Comparison of ENCODE assay signal across 8 mouse cellular contexts in genomic region chr3:54736101-54736927, GRCm38 (mm10). TPM values are rescaled to one million over a fixed set of nuclear protein-coding genes. Genes with fewer than 3 reads are reported as not detected.
A peak's percentile ranks its signal among the peaks of the same experiment; 100 is the strongest.
DNase-seq lines count a peak whose midpoint lies in the region; ATAC-seq and TF ChIP-seq lines count a peak whose summit lies in the region.

No protein-coding gene starts in this region.

- H3K4me1 ChIP-seq in MEL (ENCODE audit: control insufficient read depth in 1 of 2, insufficient read depth in 2 of 2, low read length in 2 of 2) = peaks cover 11 to 14% of the 10 kb centered on the region in 2 experiments
- H3K4me1 ChIP-seq in embryonic facial prominence, embryonic 11.5 days (ENCODE audit: control insufficient read depth, insufficient read depth, low read length) = no peaks in the 10 kb centered on the region; the same call in 1 of the 2 replicates
- peaks cover 22% of the 10 kb centered on the region for H3K4me1 ChIP-seq in hindbrain, embryonic 13.5 days (replicated peaks)
- peaks cover 37% of the 10 kb centered on the region for H3K4me1 ChIP-seq in liver, embryonic 12.5 days
- peaks cover 2% of the 10 kb centered on the region; the same call in 1 of the 2 replicates for H3K4me1 ChIP-seq in small intestine, adult 2 months (ENCODE audit: control insufficient read depth, insufficient read depth, insufficient read length, low read length)

- peak overlapping the region; percentile 88 to 99 for H3K4me3 ChIP-seq in MEL (ENCODE audit: control insufficient read depth in 1 of 2, insufficient read depth in 1 of 2, low read depth in 2 of 2, low read length in 2 of 2)
- peak overlapping the region; percentile 90 for H3K4me3 ChIP-seq in embryonic facial prominence, embryonic 11.5 days (ENCODE audit: low read depth, low read length)
- peak overlapping the region; percentile 82 for H3K4me3 ChIP-seq in hindbrain, embryonic 13.5 days
- H3K4me3 ChIP-seq in liver, embryonic 12.5 days = peak overlapping the region; percentile 92
- H3K4me3 ChIP-seq in small intestine, adult 2 months (ENCODE audit: low read depth, low read length) = peak overlapping the region; percentile 80

- no peak for TF ChIP-seq CTCF in MEL (IDR thresholded peaks at IDR 0.05 in 2 of 3, conservative IDR thresholded peaks at IDR 0.05 in 1 of 3; ENCODE audit: control insufficient read depth in 1 of 3, insufficient read depth in 1 of 3, low read depth in 2 of 3, low read length in 3 of 3, poor library complexity in 1 of 3, severe bottlenecking in 1 of 3)
- no peak for TF ChIP-seq CTCF in small intestine, adult 2 months (IDR thresholded peaks at IDR 0.05; ENCODE audit: extremely low read depth, insufficient read length, insufficient replicate concordance, low read depth, low read length)

- TF ChIP-seq RAD21 in MEL (IDR thresholded peaks at IDR 0.05; ENCODE audit: low read depth, low read length) = no peak

- TF ChIP-seq POLR2A in MEL (IDR thresholded peaks at IDR 0.05; ENCODE audit: control insufficient read depth in 1 of 2, insufficient read depth in 1 of 2, low read depth in 1 of 2, low read length in 2 of 2, poor library complexity in 1 of 2) = peak in 1 of 2 experiments; percentile 57; a peak in 1 of 4 replicates
- no peak for TF ChIP-seq POLR2A in small intestine, adult 2 months (IDR thresholded peaks at IDR 0.05; ENCODE audit: low read depth, low read length)

- 55% methylated on average over 18 of the region's 18 CpGs for WGBS in embryonic facial prominence, embryonic 11.5 days
- 58% methylated on average over 18 of the region's 18 CpGs for WGBS in hindbrain, embryonic 13.5 days
- WGBS in liver, embryonic 12.5 days (ENCODE audit: insufficient replicate concordance) = 45% methylated on average over 18 of the region's 18 CpGs
- 39% methylated on average over 18 of the region's 18 CpGs for WGBS in small intestine, adult 2 months

- H3K27ac ChIP-seq in MEL (ENCODE audit: control insufficient read depth, low read depth, low read length) = peak overlapping the region; percentile 89; the same call in 1 of the 2 replicates
- peak overlapping the region; percentile 87; the same call in 1 of the 2 replicates for H3K27ac ChIP-seq in embryonic facial prominence, embryonic 11.5 days (replicated peaks; ENCODE audit: low read depth, low read length)
- peak overlapping the region; percentile 99 for H3K27ac ChIP-seq in hindbrain, embryonic 13.5 days
- peak overlapping the region; percentile 99 for H3K27ac ChIP-seq in liver, embryonic 12.5 days
- peak overlapping the region; percentile 70; the same call in 1 of the 2 replicates for H3K27ac ChIP-seq in small intestine, adult 2 months (ENCODE audit: insufficient read depth, low read depth, low read length)

- no peak for TF ChIP-seq EP300 in MEL (IDR thresholded peaks at IDR 0.05; ENCODE audit: low read depth in 1 of 2, low read length in 2 of 2)

- ATAC-seq in embryonic facial prominence, embryonic 11.5 days (replicated peaks; ENCODE audit: insufficient number of reproducible peaks, low FRiP score, low TSS enrichment, low read depth) = no peak
- ATAC-seq in hindbrain, embryonic 13.5 days (ENCODE audit: low FRiP score) = no peak
- ATAC-seq in liver, embryonic 12.5 days = no peak

- DNase-seq in layer of hippocampus, postnatal 14 days (ENCODE audit: low spot score in 2 of 2) = peak; percentile 22 to 24
- no peak for DNase-seq in layer of hippocampus, adult 18-20 months (ENCODE audit: low spot score in 2 of 2)
- peak; percentile 71 for DNase-seq in MEL (ENCODE audit: low read depth, low spot score)
- DNase-seq in embryonic facial prominence, embryonic 11.5 days (ENCODE audit: low spot score) = peak; percentile 24
- DNase-seq in testis, postnatal 10 days (ENCODE audit: low spot score) = no peak

- H3K9ac ChIP-seq in MEL (ENCODE audit: control insufficient read depth, low read depth, low read length, poor library complexity, severe bottlenecking) = peak overlapping the region; percentile 91
- peak overlapping the region; percentile 94 for H3K9ac ChIP-seq in embryonic facial prominence, embryonic 11.5 days (replicated peaks; ENCODE audit: low read length)
- H3K9ac ChIP-seq in hindbrain, embryonic 13.5 days = peak overlapping the region; percentile 95
- peak overlapping the region; percentile 88 for H3K9ac ChIP-seq in liver, embryonic 12.5 days

- H3K4me2 ChIP-seq in embryonic facial prominence, embryonic 11.5 days (ENCODE audit: low read depth, low read length) = peak overlapping the region; percentile 84
- peak overlapping the region; percentile 85 for H3K4me2 ChIP-seq in hindbrain, embryonic 13.5 days
- H3K4me2 ChIP-seq in liver, embryonic 12.5 days = peak overlapping the region; percentile 92

- H3K27me3 ChIP-seq in MEL (ENCODE audit: control insufficient read depth in 1 of 2, insufficient read depth in 2 of 2, low read length in 2 of 2) = no peaks in the 10 kb centered on the region
- H3K27me3 ChIP-seq in embryonic facial prominence, embryonic 11.5 days (ENCODE audit: control insufficient read depth, insufficient read depth, low read length) = no peaks in the 10 kb centered on the region
- no peaks in the 10 kb centered on the region for H3K27me3 ChIP-seq in hindbrain, embryonic 13.5 days
- H3K27me3 ChIP-seq in liver, embryonic 12.5 days (replicated peaks) = no peaks in the 10 kb centered on the region
- H3K27me3 ChIP-seq in small intestine, adult 2 months (ENCODE audit: control insufficient read depth, insufficient read depth, low read length) = no peaks in the 10 kb centered on the region

- no peaks in the 10 kb centered on the region for H3K9me3 ChIP-seq in MEL (replicated peaks; ENCODE audit: insufficient read depth, low read length)
- no peaks in the 10 kb centered on the region for H3K9me3 ChIP-seq in embryonic facial prominence, embryonic 11.5 days (replicated peaks; ENCODE audit: control insufficient read depth, low read length)
- no peaks in the 10 kb centered on the region for H3K9me3 ChIP-seq in hindbrain, embryonic 13.5 days
- H3K9me3 ChIP-seq in liver, embryonic 12.5 days (replicated peaks) = no peaks in the 10 kb centered on the region

- H3K79me2 ChIP-seq in MEL (ENCODE audit: control insufficient read depth, insufficient read depth, low read length, poor library complexity) = peaks cover 36% of the 10 kb centered on the region

- peaks cover 16 to 30% of the 10 kb centered on the region in 2 experiments for H3K36me3 ChIP-seq in MEL (ENCODE audit: control insufficient read depth in 1 of 2, insufficient read depth in 2 of 2, low read length in 2 of 2)
- H3K36me3 ChIP-seq in embryonic facial prominence, embryonic 11.5 days (replicated peaks; ENCODE audit: control insufficient read depth, insufficient read depth, low read depth, low read length) = peaks cover under 1% of the 10 kb centered on the region; the same call in 1 of the 2 replicates
- H3K36me3 ChIP-seq in hindbrain, embryonic 13.5 days = peaks cover 36% of the 10 kb centered on the region
- peaks cover 58% of the 10 kb centered on the region for H3K36me3 ChIP-seq in liver, embryonic 12.5 days
- H3K36me3 ChIP-seq in small intestine, adult 2 months (ENCODE audit: control insufficient read depth, insufficient read depth, low read length) = peaks cover 13% of the 10 kb centered on the region

RNA-seq across cellular contexts. Expression of gene Alg5, which starts 1.0 kb away (rescaled TPM):
- total RNA-seq in layer of hippocampus, postnatal 14 days (2021) = 10 to 100 TPM; 23.1 to 23.4 TPM
- total RNA-seq in layer of hippocampus, adult 18-20 months (2021) = 10 to 100 TPM; 19.9 to 23.1 TPM
- 42.8 and 44.0 TPM in 2 replicates for total RNA-seq in MEL (2012; rRNA removed)
- polyA plus RNA-seq in MEL (2012; ENCODE audit: insufficient read depth in 1 of 2, insufficient read length in 2 of 2, low read depth in 1 of 2, low replicate concordance in 2 of 2, missing spikeins in 1 of 2) = 10 to 100 TPM in 1 of 2 experiments, not detected in 1; 34.8 TPM
- 45.9 and 46.1 TPM in 2 replicates for polyA plus RNA-seq in embryonic facial prominence, embryonic 11.5 days (2014; fragmentation: Nextera tagmentation; extraction: Ambion mirVana)
- 48.0 and 48.2 TPM in 2 replicates for polyA plus RNA-seq in hindbrain, embryonic 13.5 days (2015; fragmentation: Nextera tagmentation; extraction: Ambion mirVana)
- polyA plus RNA-seq in liver, embryonic 12.5 days (2016; fragmentation: Nextera tagmentation; extraction: Ambion mirVana) = 31.2 and 33.7 TPM in 2 replicates
- 5.3 and 9.5 TPM in 2 replicates for polyA plus RNA-seq in small intestine, adult 2 months (2012; rRNA removed)

RNA-seq across cellular contexts. Expression of gene Exosc8, which starts 1.1 kb away (rescaled TPM):
- total RNA-seq in layer of hippocampus, postnatal 14 days (2021) = 10 to 100 TPM; 24.7 to 28.0 TPM
- total RNA-seq in layer of hippocampus, adult 18-20 months (2021) = 10 to 100 TPM; 26.9 to 32.9 TPM
- total RNA-seq in MEL (2012; rRNA removed) = 227 and 231 TPM in 2 replicates
- 100 to 1,000 TPM in 1 of 2 experiments, not detected in 1; 361 TPM for polyA plus RNA-seq in MEL (2012; ENCODE audit: insufficient read depth in 1 of 2, insufficient read length in 2 of 2, low read depth in 1 of 2, low replicate concordance in 2 of 2, missing spikeins in 1 of 2)
- 165 and 176 TPM in 2 replicates for polyA plus RNA-seq in embryonic facial prominence, embryonic 11.5 days (2014; fragmentation: Nextera tagmentation; extraction: Ambion mirVana)
- 74.1 and 80.1 TPM in 2 replicates for polyA plus RNA-seq in hindbrain, embryonic 13.5 days (2015; fragmentation: Nextera tagmentation; extraction: Ambion mirVana)
- polyA plus RNA-seq in liver, embryonic 12.5 days (2016; fragmentation: Nextera tagmentation; extraction: Ambion mirVana) = 124 and 125 TPM in 2 replicates
- 4.5 and 8.5 TPM in 2 replicates for polyA plus RNA-seq in small intestine, adult 2 months (2012; rRNA removed)

RNA-seq across cellular contexts. Expression of gene Smad9, which starts 19.1 kb away (rescaled TPM):
- 1 to 10 TPM; 5.4 to 5.7 TPM for total RNA-seq in layer of hippocampus, postnatal 14 days (2021)
- total RNA-seq in layer of hippocampus, adult 18-20 months (2021) = 1 to 10 TPM; 7.4 to 8.8 TPM
- 0.07 TPM in 1 of 2 replicates, not detected in the other for total RNA-seq in MEL (2012; rRNA removed)
- polyA plus RNA-seq in MEL (2012; ENCODE audit: insufficient read depth in 1 of 2, insufficient read length in 2 of 2, low read depth in 1 of 2, low replicate concordance in 2 of 2, missing spikeins in 1 of 2) = under 1 TPM in 1 of 2 experiments, not detected in 1; 0.01 TPM
- 1.2 TPM in 2 replicates for polyA plus RNA-seq in embryonic facial prominence, embryonic 11.5 days (2014; fragmentation: Nextera tagmentation; extraction: Ambion mirVana)
- polyA plus RNA-seq in hindbrain, embryonic 13.5 days (2015; fragmentation: Nextera tagmentation; extraction: Ambion mirVana) = 0.31 and 0.48 TPM in 2 replicates
- 0.18 and 0.19 TPM in 2 replicates for polyA plus RNA-seq in liver, embryonic 12.5 days (2016; fragmentation: Nextera tagmentation; extraction: Ambion mirVana)
- 1.1 and 1.3 TPM in 2 replicates for polyA plus RNA-seq in small intestine, adult 2 months (2012; rRNA removed)

RNA-seq across cellular contexts. Expression of gene Gm21958, which starts 22.2 kb away (rescaled TPM):
- total RNA-seq in layer of hippocampus, postnatal 14 days (2021) = not detected
- total RNA-seq in layer of hippocampus, adult 18-20 months (2021) = not detected
- not detected in 2 replicates for total RNA-seq in MEL (2012; rRNA removed)
- polyA plus RNA-seq in MEL (2012; ENCODE audit: insufficient read depth in 1 of 2, insufficient read length in 2 of 2, low read depth in 1 of 2, low replicate concordance in 2 of 2, missing spikeins in 1 of 2) = under 1 TPM in 1 of 2 experiments, not detected in 1; 0.45 TPM
- polyA plus RNA-seq in embryonic facial prominence, embryonic 11.5 days (2014; fragmentation: Nextera tagmentation; extraction: Ambion mirVana) = 1.1 and 1.9 TPM in 2 replicates
- 0.65 and 0.83 TPM in 2 replicates for polyA plus RNA-seq in hindbrain, embryonic 13.5 days (2015; fragmentation: Nextera tagmentation; extraction: Ambion mirVana)
- polyA plus RNA-seq in liver, embryonic 12.5 days (2016; fragmentation: Nextera tagmentation; extraction: Ambion mirVana) = not detected in 2 replicates
- polyA plus RNA-seq in small intestine, adult 2 months (2012; rRNA removed) = not detected in 2 replicates

RNA-seq across cellular contexts. Expression of gene Supt20, which starts 43.7 kb away (rescaled TPM):
- total RNA-seq in layer of hippocampus, postnatal 14 days (2021) = 10 to 100 TPM; 48.8 to 50.7 TPM
- 10 to 100 TPM; 43.1 to 44.7 TPM for total RNA-seq in layer of hippocampus, adult 18-20 months (2021)
- total RNA-seq in MEL (2012; rRNA removed) = 31.6 and 34.8 TPM in 2 replicates
- 10 to 100 TPM in 1 of 2 experiments, not detected in 1; 66.6 TPM for polyA plus RNA-seq in MEL (2012; ENCODE audit: insufficient read depth in 1 of 2, insufficient read length in 2 of 2, low read depth in 1 of 2, low replicate concordance in 2 of 2, missing spikeins in 1 of 2)
- polyA plus RNA-seq in embryonic facial prominence, embryonic 11.5 days (2014; fragmentation: Nextera tagmentation; extraction: Ambion mirVana) = 126 TPM in 2 replicates
- 92.5 and 94.4 TPM in 2 replicates for polyA plus RNA-seq in hindbrain, embryonic 13.5 days (2015; fragmentation: Nextera tagmentation; extraction: Ambion mirVana)
- 49.8 and 50.0 TPM in 2 replicates for polyA plus RNA-seq in liver, embryonic 12.5 days (2016; fragmentation: Nextera tagmentation; extraction: Ambion mirVana)
- 13.4 and 31.3 TPM in 2 replicates for polyA plus RNA-seq in small intestine, adult 2 months (2012; rRNA removed)

Comparison
In these comparisons a context has a peak if more than half of its experiments do, and no peak if none do; other contexts are left out.
1. DNase-seq: peak in layer of hippocampus, postnatal 14 days (2 of 2), MEL (single experiment) and embryonic facial prominence, embryonic 11.5 days (single experiment); none in layer of hippocampus, adult 18-20 months (0 of 2) and testis, postnatal 10 days (single experiment).
2. Peak in every context shown above with its lines, with median percentiles within 50 percentile points of each other: H3K27ac ChIP-seq, H3K4me3 ChIP-seq, H3K9ac ChIP-seq and H3K4me2 ChIP-seq.